Mouse (Mus musculus) olfactory bulb, adult 2 months (tissue): ENCODE results near the gene Fbxl22.

Experiments
- CTCF ChIP-seq: fragments of 200-500 bp; IDR thresholded peaks from 2 replicates; pipeline ENCODE4 v1.5.1; 2012; ENCODE audit warnings: low read depth, mild to moderate bottlenecking, low read length, moderate library complexity; ENCODE audit not compliant: insufficient read depth
- POLR2A ChIP-seq: fragments of 200-500 bp; IDR thresholded peaks from 2 replicates; pipeline ENCODE4 v1.6.1; 2012; ENCODE audit warnings: mild to moderate bottlenecking, low read depth, low read length, moderate library complexity; ENCODE audit not compliant: insufficient read depth

DNA sequence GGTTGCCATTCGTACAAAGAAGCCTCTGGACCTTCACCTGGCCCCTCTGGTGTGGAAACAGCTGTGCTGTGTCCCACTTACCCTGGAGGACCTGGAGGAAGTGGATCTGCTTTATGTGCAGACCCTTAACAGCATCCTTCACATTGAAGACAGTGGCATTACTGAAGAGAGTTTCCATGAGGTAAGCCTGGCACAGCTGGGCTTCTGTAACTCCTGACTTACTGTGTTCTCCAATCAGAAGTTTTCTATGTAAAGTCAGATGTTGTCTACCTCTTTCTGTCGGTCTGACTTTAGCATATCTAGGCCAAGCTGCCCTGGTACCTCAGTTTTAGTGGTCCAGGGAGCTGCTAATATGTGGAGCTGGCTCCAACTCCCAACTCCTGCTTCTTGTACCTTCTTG lies 13.1 kb downstream of the Fbxl22 start:
- TF ChIP-seq CTCF (no peak), POLR2A (no peak)
